Mouse (Mus musculus): ENCODE results near the gene Slc25a30. TPM values are rescaled to one million over a fixed set of nuclear protein-coding genes. Genes with fewer than 3 reads are reported as not detected.

Slc25a30 gene
- polyA plus RNA-seq, 1 experiment from 2014 or later: 8.2 TPM

GRCm38 (mm10) chr14:75735597-75735996, 51.2 kb downstream of the Slc25a30 start:
- H3K4me2 ChIP-seq (ENCODE audit: low read length): no peak overlapping the region
- H3K27ac ChIP-seq (ENCODE audit: low read depth, low read length): no peak overlapping the region
- no peaks in the 10 kb centered on the region for H3K9me3 ChIP-seq (ENCODE audit: control insufficient read depth, low read length)
- H3K4me3 ChIP-seq (ENCODE audit: low read length): no peak overlapping the region
- no peaks in the 10 kb centered on the region for H3K4me1 ChIP-seq (ENCODE audit: control insufficient read depth, insufficient read depth, low read depth, low read length)
- no peaks in the 10 kb centered on the region for H3K27me3 ChIP-seq (replicated peaks; ENCODE audit: control insufficient read depth, insufficient read depth, low read length)
- 94% methylated on average over 3 of the region's 3 CpGs for whole genome bisulfite sequencing
- H3K9ac ChIP-seq (ENCODE audit: low read depth, low read length): no peak overlapping the region
- H3K36me3 ChIP-seq (ENCODE audit: control insufficient read depth, insufficient read depth, low read length): peaks cover 34% of the 10 kb centered on the region
- no peak for ATAC-seq

- ATAC-seq: no peak
- H3K9ac ChIP-seq (ENCODE audit: low read depth, low read length): no peak overlapping the region
- no peak overlapping the region for H3K4me2 ChIP-seq (ENCODE audit: low read length)
- H3K27ac ChIP-seq (ENCODE audit: low read depth, low read length): no peak overlapping the region
- H3K4me1 ChIP-seq (ENCODE audit: control insufficient read depth, insufficient read depth, low read depth, low read length): no peaks in the 10 kb centered on the region
- WGBS: 91% methylated on average over 7 of the region's 7 CpGs
- H3K36me3 ChIP-seq (ENCODE audit: control insufficient read depth, insufficient read depth, low read length): peaks cover 38% of the 10 kb centered on the region
- H3K4me3 ChIP-seq (ENCODE audit: low read length): no peak overlapping the region
- H3K27me3 ChIP-seq (replicated peaks; ENCODE audit: control insufficient read depth, insufficient read depth, low read length): no peaks in the 10 kb centered on the region
- H3K9me3 ChIP-seq (ENCODE audit: control insufficient read depth, low read length): no peaks in the 10 kb centered on the region
Observed at GRCm38 (mm10) chr14:75732631-75733030, 54.2 kb downstream of the Slc25a30 start.

- H3K36me3 ChIP-seq (ENCODE audit: control insufficient read depth, insufficient read depth, low read length): peaks cover 35% of the 10 kb centered on the region
- no peak overlapping the region for H3K4me3 ChIP-seq (ENCODE audit: low read length)
- H3K9me3 ChIP-seq (ENCODE audit: control insufficient read depth, low read length): no peaks in the 10 kb centered on the region
- no peaks in the 10 kb centered on the region for H3K27me3 ChIP-seq (replicated peaks; ENCODE audit: control insufficient read depth, insufficient read depth, low read length)
- H3K4me1 ChIP-seq (ENCODE audit: control insufficient read depth, insufficient read depth, low read depth, low read length): no peaks in the 10 kb centered on the region
- no peak overlapping the region for H3K27ac ChIP-seq (ENCODE audit: low read depth, low read length)
- ATAC-seq: no peak
- no peak overlapping the region for H3K4me2 ChIP-seq (ENCODE audit: low read length)
- 82% methylated on average over 2 of the region's 2 CpGs for whole genome bisulfite sequencing
- no peak overlapping the region for H3K9ac ChIP-seq (ENCODE audit: low read depth, low read length)
Observed at GRCm38 (mm10) chr14:75731361-75731760, 55.5 kb downstream of the Slc25a30 start.

GRCm38 (mm10) chr14:75728111-75728510, 58.7 kb downstream of the Slc25a30 start:
- no peak for ATAC-seq
- H3K27ac ChIP-seq (ENCODE audit: low read depth, low read length): no peak overlapping the region
- WGBS: 91% methylated on average over 5 of the region's 5 CpGs
- H3K27me3 ChIP-seq (replicated peaks; ENCODE audit: control insufficient read depth, insufficient read depth, low read length): no peaks in the 10 kb centered on the region
- H3K9me3 ChIP-seq (ENCODE audit: control insufficient read depth, low read length): no peaks in the 10 kb centered on the region
- H3K36me3 ChIP-seq (ENCODE audit: control insufficient read depth, insufficient read depth, low read length): peaks cover 26% of the 10 kb centered on the region
- H3K4me1 ChIP-seq (ENCODE audit: control insufficient read depth, insufficient read depth, low read depth, low read length): no peaks in the 10 kb centered on the region
- H3K9ac ChIP-seq (ENCODE audit: low read depth, low read length): no peak overlapping the region
- H3K4me3 ChIP-seq (ENCODE audit: low read length): no peak overlapping the region
- no peak overlapping the region for H3K4me2 ChIP-seq (ENCODE audit: low read length)

- Histone ChIP-seq H3K27ac (ENCODE audit: low read depth, low read length) (no peak overlapping the region), H3K36me3 (ENCODE audit: control insufficient read depth, insufficient read depth, low read length) (peaks cover 19% of the 10 kb centered on the region), H3K9me3 (ENCODE audit: control insufficient read depth, low read length) (no peaks in the 10 kb centered on the region), H3K4me1 (ENCODE audit: control insufficient read depth, insufficient read depth, low read depth, low read length) (no peaks in the 10 kb centered on the region), H3K4me3 (ENCODE audit: low read length) (no peak overlapping the region), H3K9ac (ENCODE audit: low read depth, low read length) (no peak overlapping the region), H3K27me3 (replicated peaks; ENCODE audit: control insufficient read depth, insufficient read depth, low read length) (no peaks in the 10 kb centered on the region), H3K4me2 (ENCODE audit: low read length) (no peak overlapping the region)
- WGBS: 73% methylated on average over 4 of the region's 4 CpGs
- no peak for ATAC-seq
Observed at GRCm38 (mm10) chr14:75727046-75727445, 59.8 kb downstream of the Slc25a30 start.

GRCm38 (mm10) chr14:75722816-75723215, 64.0 kb downstream of the Slc25a30 start:
- ATAC-seq: no peak

GRCm38 (mm10) chr14:75721977-75722563, 64.8 kb downstream of the Slc25a30 start:
- Histone ChIP-seq H3K4me2 (ENCODE audit: low read length) (no peak overlapping the region), H3K36me3 (ENCODE audit: control insufficient read depth, insufficient read depth, low read length) (peaks cover 22% of the 10 kb centered on the region), H3K9ac (ENCODE audit: low read depth, low read length) (no peak overlapping the region), H3K9me3 (ENCODE audit: control insufficient read depth, low read length) (no peaks in the 10 kb centered on the region), H3K4me1 (ENCODE audit: control insufficient read depth, insufficient read depth, low read depth, low read length) (no peaks in the 10 kb centered on the region), H3K4me3 (ENCODE audit: low read length) (no peak overlapping the region), H3K27ac (ENCODE audit: low read depth, low read length) (no peak overlapping the region), H3K27me3 (replicated peaks; ENCODE audit: control insufficient read depth, insufficient read depth, low read length) (no peaks in the 10 kb centered on the region)
- WGBS: 57% methylated on average over 12 of the region's 12 CpGs
- ATAC-seq: peak; percentile 82

More at GRCm38 (mm10) chr14:75722816-75723215, 64.0 kb downstream of the Slc25a30 start:
- Histone ChIP-seq H3K27me3 (replicated peaks; ENCODE audit: control insufficient read depth, insufficient read depth, low read length) (no peaks in the 10 kb centered on the region), H3K9me3 (ENCODE audit: control insufficient read depth, low read length) (no peaks in the 10 kb centered on the region), H3K9ac (ENCODE audit: low read depth, low read length) (no peak overlapping the region), H3K4me3 (ENCODE audit: low read length) (no peak overlapping the region), H3K4me2 (ENCODE audit: low read length) (no peak overlapping the region), H3K4me1 (ENCODE audit: control insufficient read depth, insufficient read depth, low read depth, low read length) (no peaks in the 10 kb centered on the region), H3K36me3 (ENCODE audit: control insufficient read depth, insufficient read depth, low read length) (peaks cover 27% of the 10 kb centered on the region), H3K27ac (ENCODE audit: low read depth, low read length) (no peak overlapping the region)
- WGBS: 95% methylated on average over 2 of the region's 2 CpGs

GRCm38 (mm10) chr14:75720121-75720520, 66.7 kb downstream of the Slc25a30 start:
- no peak for ATAC-seq
- H3K36me3 ChIP-seq (ENCODE audit: control insufficient read depth, insufficient read depth, low read length): peaks cover 33% of the 10 kb centered on the region
- WGBS: 94% methylated on average over 5 of the region's 5 CpGs

GRCm38 (mm10) chr14:75716410-75716809, 70.4 kb downstream of the Slc25a30 start:
- no peak overlapping the region for H3K4me2 ChIP-seq (ENCODE audit: low read length)
- no peaks in the 10 kb centered on the region for H3K4me1 ChIP-seq (ENCODE audit: control insufficient read depth, insufficient read depth, low read depth, low read length)
- H3K9ac ChIP-seq (ENCODE audit: low read depth, low read length): no peak overlapping the region
- H3K27ac ChIP-seq (ENCODE audit: low read depth, low read length): no peak overlapping the region
- no peak overlapping the region for H3K4me3 ChIP-seq (ENCODE audit: low read length)
- ATAC-seq: no peak
- no peaks in the 10 kb centered on the region for H3K27me3 ChIP-seq (replicated peaks; ENCODE audit: control insufficient read depth, insufficient read depth, low read length)
- WGBS: 97% methylated on average over 4 of the region's 4 CpGs
- no peaks in the 10 kb centered on the region for H3K9me3 ChIP-seq (ENCODE audit: control insufficient read depth, low read length)
- peaks cover 34% of the 10 kb centered on the region for H3K36me3 ChIP-seq (ENCODE audit: control insufficient read depth, insufficient read depth, low read length)

More at GRCm38 (mm10) chr14:75720121-75720520, 66.7 kb downstream of the Slc25a30 start:
- no peak overlapping the region for H3K4me2 ChIP-seq (ENCODE audit: low read length)
- no peaks in the 10 kb centered on the region for H3K4me1 ChIP-seq (ENCODE audit: control insufficient read depth, insufficient read depth, low read depth, low read length)
- no peaks in the 10 kb centered on the region for H3K9me3 ChIP-seq (ENCODE audit: control insufficient read depth, low read length)
- H3K27me3 ChIP-seq (replicated peaks; ENCODE audit: control insufficient read depth, insufficient read depth, low read length): no peaks in the 10 kb centered on the region
- H3K4me3 ChIP-seq (ENCODE audit: low read length): no peak overlapping the region
- H3K27ac ChIP-seq (ENCODE audit: low read depth, low read length): no peak overlapping the region
- no peak overlapping the region for H3K9ac ChIP-seq (ENCODE audit: low read depth, low read length)
